Mouse (Mus musculus): ENCODE measurements around the gene Tmem116. TPM values are rescaled to one million over a fixed set of nuclear protein-coding genes. Genes with fewer than 3 reads are reported as not detected.
"Not testable (repeated sequence)": the region's sequence is repeated elsewhere in the genome, so short reads cannot be mapped to it uniquely, and the experiment has no call there.

The Tmem116 gene
- polyA plus RNA-seq, 1 experiment, result 0.54 TPM

DNA sequence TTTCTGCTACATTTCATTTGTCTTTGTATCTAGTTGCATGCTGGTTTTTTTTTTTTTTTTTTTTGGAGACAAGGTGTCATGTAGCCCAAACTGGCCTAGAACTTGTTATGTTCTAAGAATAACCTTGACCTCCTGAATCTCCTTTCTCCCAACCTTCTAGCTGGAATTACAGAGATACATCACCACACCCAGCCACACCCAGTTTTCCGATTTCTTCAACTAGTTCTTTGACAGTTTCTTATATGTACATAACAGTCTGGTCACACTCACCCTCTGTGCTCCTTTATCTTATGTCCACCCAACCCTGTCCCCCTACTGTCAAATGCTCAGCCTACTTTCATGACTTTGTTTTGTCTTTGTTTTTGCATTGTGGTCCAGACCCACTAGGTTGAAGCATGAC, 55.2 kb downstream of the Tmem116 start:
- no peak for TF ChIP-seq MAX (IDR thresholded peaks at IDR 0.05)
- no peak for TF ChIP-seq MYOD1 (IDR thresholded peaks at IDR 0.05; ENCODE audit: control insufficient read depth, insufficient read length, low read depth)
- Histone ChIP-seq H3ac (ENCODE audit: control insufficient read depth, insufficient read length, low read depth) (no peak overlapping the region), H3K79me3 (ENCODE audit: low read depth) (no peaks in the 10 kb centered on the region), H3K36me3 (ENCODE audit: control insufficient read depth, insufficient read depth) (no peaks in the 10 kb centered on the region), H3K4me3 (ENCODE audit: insufficient read depth, poor library complexity, severe bottlenecking) (no peak overlapping the region), H3K27me3 (ENCODE audit: control insufficient read depth, insufficient read depth, insufficient read length) (peaks cover 11% of the 10 kb centered on the region), H3K79me2 (ENCODE audit: control insufficient read depth, insufficient read depth) (no peaks in the 10 kb centered on the region)

DNA sequence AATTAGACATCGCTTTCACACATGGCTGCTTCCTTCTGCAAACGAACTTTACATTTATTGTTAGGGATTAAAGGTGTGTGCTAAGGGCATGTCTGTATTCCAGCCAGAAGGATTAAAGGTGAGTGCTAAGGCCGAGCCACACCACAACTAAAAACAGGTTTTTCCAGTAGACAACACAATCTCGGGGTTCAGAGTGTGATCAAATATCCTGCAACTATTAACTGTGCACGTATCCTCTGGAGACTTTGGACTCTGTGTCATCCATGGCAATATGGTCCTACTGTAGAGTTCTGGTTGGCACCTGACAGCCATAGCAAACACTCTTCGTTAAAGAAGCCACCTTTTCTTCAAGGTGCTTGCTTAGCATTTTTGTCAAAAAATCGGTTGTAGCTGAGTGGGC, 58.3 kb downstream of the Tmem116 start:
- TF ChIP-seq MYOG (IDR thresholded peaks at IDR 0.05; ENCODE audit: control insufficient read depth, extremely low read depth, insufficient read length) (no peak), CEBPB (IDR thresholded peaks at IDR 0.05; ENCODE audit: low read depth) (no peak), CTCF (IDR thresholded peaks at IDR 0.05; ENCODE audit: control insufficient read depth, insufficient read depth, insufficient read length) (no peak), USF1 (IDR thresholded peaks at IDR 0.05; ENCODE audit: low read depth) (no peak), MAX (IDR thresholded peaks at IDR 0.05) (no peak), FOSL1 (IDR thresholded peaks at IDR 0.05; ENCODE audit: insufficient read depth, low read length, poor library complexity, severe bottlenecking) (no peak), MYOD1 (IDR thresholded peaks at IDR 0.05; ENCODE audit: control insufficient read depth, insufficient read length, low read depth) (no peak)
- Histone ChIP-seq H3K27me3 (ENCODE audit: control insufficient read depth, insufficient read depth, insufficient read length) (no peaks in the 10 kb centered on the region), H3K36me3 (ENCODE audit: control insufficient read depth, insufficient read depth) (no peaks in the 10 kb centered on the region), H3K79me2 (ENCODE audit: control insufficient read depth, insufficient read depth) (no peaks in the 10 kb centered on the region), H3ac (ENCODE audit: control insufficient read depth, insufficient read length, low read depth) (no peak overlapping the region), H3K79me3 (ENCODE audit: low read depth) (no peaks in the 10 kb centered on the region), H3K4me3 (ENCODE audit: insufficient read depth, poor library complexity, severe bottlenecking) (no peak overlapping the region)

DNA sequence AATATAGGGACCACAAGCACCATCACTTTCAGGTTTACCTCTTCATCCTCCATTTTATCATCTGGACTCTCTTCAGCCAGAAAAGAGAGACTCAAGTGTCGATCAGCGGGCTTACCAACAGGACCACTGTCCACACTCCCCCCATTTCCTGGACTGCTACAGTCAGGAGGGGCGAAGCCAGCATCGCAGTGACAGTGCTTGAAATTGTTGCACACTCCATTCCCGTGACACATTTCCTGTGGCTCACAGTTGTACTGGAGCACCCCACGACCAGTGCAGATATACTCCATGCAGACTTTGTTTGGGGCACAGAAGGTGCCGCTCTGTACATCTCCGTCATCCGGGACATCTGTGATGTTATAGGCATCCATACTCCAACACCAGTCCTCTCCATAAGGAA, 67.3 kb downstream of the Tmem116 start:
- Histone ChIP-seq H3K4me3 (ENCODE audit: insufficient read depth, poor library complexity, severe bottlenecking) (no peak overlapping the region), H3K79me3 (ENCODE audit: low read depth) (no peaks in the 10 kb centered on the region), H3K79me2 (ENCODE audit: control insufficient read depth, insufficient read depth) (no peaks in the 10 kb centered on the region), H3ac (ENCODE audit: control insufficient read depth, insufficient read length, low read depth) (no peak overlapping the region), H3K36me3 (ENCODE audit: control insufficient read depth, insufficient read depth) (peaks cover 34% of the 10 kb centered on the region), H3K27me3 (ENCODE audit: control insufficient read depth, insufficient read depth, insufficient read length) (no peaks in the 10 kb centered on the region)
- TF ChIP-seq CTCF (IDR thresholded peaks at IDR 0.05; ENCODE audit: control insufficient read depth, insufficient read depth, insufficient read length) (no peak), CEBPB (IDR thresholded peaks at IDR 0.05; ENCODE audit: low read depth) (no peak), FOSL1 (IDR thresholded peaks at IDR 0.05; ENCODE audit: insufficient read depth, low read length, poor library complexity, severe bottlenecking) (no peak), MAX (IDR thresholded peaks at IDR 0.05) (no peak), MYOG (IDR thresholded peaks at IDR 0.05; ENCODE audit: control insufficient read depth, extremely low read depth, insufficient read length) (no peak), MYOD1 (IDR thresholded peaks at IDR 0.05; ENCODE audit: control insufficient read depth, insufficient read length, low read depth) (no peak), USF1 (IDR thresholded peaks at IDR 0.05; ENCODE audit: low read depth) (no peak)

DNA sequence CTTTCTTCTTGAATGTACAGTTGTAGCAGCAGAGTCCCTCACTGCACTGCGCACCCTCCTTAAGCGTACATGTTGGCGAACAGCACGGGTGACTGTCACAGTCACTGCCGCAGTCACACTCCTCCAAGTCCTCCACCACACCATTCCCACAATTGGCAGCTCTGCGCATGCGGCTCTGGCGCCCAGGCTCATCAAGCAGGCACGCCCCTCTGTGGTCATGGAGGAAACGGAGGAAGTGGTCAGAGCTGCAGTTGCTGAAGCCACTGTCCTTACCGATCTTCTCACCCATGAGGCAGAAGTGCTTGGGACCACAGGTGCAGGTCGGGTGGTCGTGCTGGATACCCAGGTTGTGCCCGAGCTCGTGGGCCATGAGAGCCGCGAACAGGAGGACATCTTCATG, 68.1 kb downstream of the Tmem116 start:
- H3K79me3 ChIP-seq (ENCODE audit: low read depth); H3K4me3 ChIP-seq (ENCODE audit: insufficient read depth, poor library complexity, severe bottlenecking); H3K79me2 ChIP-seq (ENCODE audit: control insufficient read depth, insufficient read depth); H3ac ChIP-seq (ENCODE audit: control insufficient read depth, insufficient read length, low read depth); H3K27me3 ChIP-seq (ENCODE audit: control insufficient read depth, insufficient read depth, insufficient read length): not testable (repeated sequence)
- H3K36me3 ChIP-seq (ENCODE audit: control insufficient read depth, insufficient read depth), result peaks cover 39% of the 10 kb centered on the region

DNA sequence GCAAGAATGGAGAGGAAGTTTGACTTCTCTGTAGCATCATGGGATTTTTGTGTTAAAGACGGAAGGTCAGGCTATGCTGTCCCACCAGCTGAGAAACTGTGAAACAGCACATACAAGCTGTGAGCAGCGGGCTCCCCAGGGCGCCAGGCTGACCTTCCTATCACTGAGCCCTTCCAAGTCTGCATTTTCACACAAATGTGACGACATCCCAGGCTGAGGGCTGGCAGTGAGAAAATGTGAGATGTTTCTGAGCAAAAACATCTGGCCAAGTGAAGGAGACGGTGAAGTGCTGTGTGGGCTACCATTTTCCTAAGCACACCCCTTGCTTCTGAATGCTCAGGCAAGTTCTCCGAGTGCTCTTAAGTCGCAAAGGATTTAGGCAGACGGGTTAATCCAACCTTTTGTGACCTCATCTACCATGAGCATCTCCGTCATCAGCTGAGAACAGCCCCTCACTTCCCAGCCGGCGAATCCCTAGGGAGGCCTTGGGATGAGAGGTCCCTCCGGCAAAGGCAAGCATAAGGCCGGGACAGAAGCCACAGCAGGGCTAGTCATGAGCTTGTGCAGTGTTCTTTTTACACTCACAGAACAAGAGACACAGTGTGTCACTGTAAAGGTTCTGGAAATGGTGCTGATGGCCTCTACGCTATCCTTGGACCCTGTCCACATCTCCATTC, 74.2 kb downstream of the Tmem116 start:
- no peaks in the 10 kb centered on the region for H3K79me3 ChIP-seq (ENCODE audit: low read depth)
- H3K4me3 ChIP-seq (ENCODE audit: insufficient read depth, poor library complexity, severe bottlenecking), result no peak overlapping the region
- no peak for TF ChIP-seq CEBPB (IDR thresholded peaks at IDR 0.05; ENCODE audit: low read depth)
- no peak for TF ChIP-seq MAX (IDR thresholded peaks at IDR 0.05)
- TF ChIP-seq MYOG (IDR thresholded peaks at IDR 0.05; ENCODE audit: control insufficient read depth, extremely low read depth, insufficient read length), result no peak
- no peak for TF ChIP-seq FOSL1 (IDR thresholded peaks at IDR 0.05; ENCODE audit: insufficient read depth, low read length, poor library complexity, severe bottlenecking)
- TF ChIP-seq CTCF (IDR thresholded peaks at IDR 0.05; ENCODE audit: control insufficient read depth, insufficient read depth, insufficient read length), result no peak
- no peak for TF ChIP-seq USF1 (IDR thresholded peaks at IDR 0.05; ENCODE audit: low read depth)
- no peak for TF ChIP-seq MYOD1 (IDR thresholded peaks at IDR 0.05; ENCODE audit: control insufficient read depth, insufficient read length, low read depth)
- H3K36me3 ChIP-seq (ENCODE audit: control insufficient read depth, insufficient read depth), result peaks cover 69% of the 10 kb centered on the region
- no peaks in the 10 kb centered on the region for H3K79me2 ChIP-seq (ENCODE audit: control insufficient read depth, insufficient read depth)
- H3K27me3 ChIP-seq (ENCODE audit: control insufficient read depth, insufficient read depth, insufficient read length), result no peaks in the 10 kb centered on the region
- H3ac ChIP-seq (ENCODE audit: control insufficient read depth, insufficient read length, low read depth), result no peak overlapping the region

DNA sequence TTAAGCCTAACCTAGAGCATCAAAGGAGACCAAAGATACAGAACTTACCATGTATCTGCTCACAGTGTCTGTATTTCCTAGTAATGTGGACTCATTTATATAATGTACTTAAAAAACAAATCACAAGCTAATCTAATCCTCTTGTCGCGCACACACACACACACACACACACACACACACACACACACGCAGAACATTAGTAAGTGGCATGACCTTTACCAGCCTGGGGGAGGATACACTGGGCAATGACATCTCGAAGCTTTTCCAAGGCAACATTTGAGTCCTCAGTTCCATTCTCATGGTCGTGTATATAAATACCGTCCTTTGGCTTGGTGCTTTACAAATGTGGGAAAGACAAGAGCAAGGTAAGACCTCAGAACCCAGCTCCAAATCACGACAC, 74.8 kb downstream of the Tmem116 start:
- H3K4me3 ChIP-seq (ENCODE audit: insufficient read depth, poor library complexity, severe bottlenecking), result no peak overlapping the region
- no peak for TF ChIP-seq CEBPB (IDR thresholded peaks at IDR 0.05; ENCODE audit: low read depth)
- TF ChIP-seq MYOG (IDR thresholded peaks at IDR 0.05; ENCODE audit: control insufficient read depth, extremely low read depth, insufficient read length), result no peak
- no peak for TF ChIP-seq MAX (IDR thresholded peaks at IDR 0.05)
- H3K36me3 ChIP-seq (ENCODE audit: control insufficient read depth, insufficient read depth), result peaks cover 69% of the 10 kb centered on the region
- no peaks in the 10 kb centered on the region for H3K27me3 ChIP-seq (ENCODE audit: control insufficient read depth, insufficient read depth, insufficient read length)
- no peaks in the 10 kb centered on the region for H3K79me2 ChIP-seq (ENCODE audit: control insufficient read depth, insufficient read depth)
- no peak overlapping the region for H3ac ChIP-seq (ENCODE audit: control insufficient read depth, insufficient read length, low read depth)
- no peaks in the 10 kb centered on the region for H3K79me3 ChIP-seq (ENCODE audit: low read depth)
